Mouse (Mus musculus) right cerebral cortex, postnatal 4 days (tissue): Measurements from ENCODE around the gene Rnf114.

ENCODE experiments used
- DNase-seq: peaks from one replicate; pipeline ENCODE4 v3.0.0-alpha.2; 2022

Gene Rnf114

DNA sequence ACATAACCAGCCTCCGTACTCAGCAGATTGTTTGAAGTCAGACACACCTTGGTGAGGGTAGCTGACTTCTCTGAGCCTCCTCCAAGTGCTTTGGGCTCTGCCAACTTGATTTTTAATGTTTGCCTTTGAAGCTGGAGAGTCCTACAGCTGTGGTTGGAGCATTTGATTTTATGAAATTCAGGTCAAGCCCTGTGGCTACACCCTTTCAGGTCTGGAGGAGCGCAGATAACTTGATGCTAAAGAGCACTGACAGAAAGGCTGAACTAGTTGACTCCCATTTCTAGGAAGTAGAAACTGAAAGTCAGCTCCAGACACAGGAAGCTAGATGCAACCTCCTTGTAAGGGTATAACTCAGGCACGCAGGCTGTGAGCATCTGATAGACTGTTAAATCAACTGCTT, 12.7 kb downstream of the Rnf114 start:
- DNase-seq = no peak

DNA sequence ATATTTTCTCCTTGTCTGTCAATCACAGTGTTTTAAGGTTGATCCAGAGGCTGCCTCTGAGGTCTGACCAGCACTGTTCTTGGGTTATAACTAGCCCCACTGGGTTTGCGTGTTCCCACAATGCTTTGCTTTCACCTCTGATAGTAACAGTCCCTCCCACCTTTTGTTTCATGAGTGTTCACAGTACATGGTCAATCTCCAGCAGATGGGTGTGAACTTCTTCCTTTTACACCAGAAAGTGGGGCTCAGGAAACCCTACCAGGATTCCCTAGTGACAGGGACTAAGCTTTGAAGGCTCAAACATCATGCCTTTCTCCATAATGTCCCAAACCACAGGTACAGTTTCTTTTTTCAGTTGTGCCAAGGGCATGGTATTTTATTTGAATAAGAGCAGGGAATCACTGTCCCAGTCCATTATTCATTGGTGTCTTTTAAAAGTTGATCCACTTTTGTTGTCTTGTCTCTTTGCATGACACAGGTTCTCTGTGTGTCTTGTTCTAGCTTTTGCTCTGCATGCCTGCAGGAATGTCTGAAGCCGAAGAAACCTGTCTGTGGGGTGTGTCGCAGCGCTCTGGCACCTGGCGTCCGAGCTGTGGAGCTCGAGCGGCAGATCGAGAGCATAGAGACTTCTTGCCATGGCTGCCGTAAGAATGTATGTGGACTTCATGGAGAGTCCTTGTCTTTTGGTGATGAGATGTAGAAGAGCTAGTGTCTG, 14.3 kb downstream of the Rnf114 start:
- DNase-seq = no peak

DNA sequence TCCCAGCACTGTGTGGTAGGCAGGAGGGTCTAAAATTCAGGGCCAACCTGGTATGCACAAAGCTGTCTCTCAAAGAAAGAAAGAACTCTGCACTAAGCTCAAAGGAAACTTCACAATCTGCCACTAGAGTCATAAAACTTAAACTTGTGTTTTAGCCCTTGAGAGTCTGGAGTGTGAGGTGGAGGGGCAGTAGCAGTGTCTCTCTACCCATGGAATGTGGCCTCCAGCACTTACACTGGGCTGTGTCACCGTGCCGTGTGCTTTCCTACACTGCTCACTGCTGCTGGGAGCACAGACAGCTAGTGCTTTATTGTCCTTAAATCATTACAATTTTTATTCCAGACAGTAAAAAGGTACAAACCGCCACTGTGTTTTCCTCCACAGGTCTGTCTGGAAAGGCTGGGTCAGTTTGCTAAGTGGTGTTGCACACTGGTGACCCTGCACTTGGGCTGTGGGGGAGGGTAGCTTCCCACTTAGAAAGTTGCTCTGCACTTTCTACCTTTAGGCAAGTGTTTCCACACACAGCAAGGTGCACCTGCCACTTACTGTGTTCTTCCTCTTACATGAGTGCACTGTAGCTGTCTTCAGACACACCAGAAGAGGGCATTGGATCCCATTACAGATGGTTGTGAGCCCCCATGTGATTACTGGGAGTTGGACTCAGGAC, 15.4 kb downstream of the Rnf114 start:
- no peak for DNase-seq

DNA sequence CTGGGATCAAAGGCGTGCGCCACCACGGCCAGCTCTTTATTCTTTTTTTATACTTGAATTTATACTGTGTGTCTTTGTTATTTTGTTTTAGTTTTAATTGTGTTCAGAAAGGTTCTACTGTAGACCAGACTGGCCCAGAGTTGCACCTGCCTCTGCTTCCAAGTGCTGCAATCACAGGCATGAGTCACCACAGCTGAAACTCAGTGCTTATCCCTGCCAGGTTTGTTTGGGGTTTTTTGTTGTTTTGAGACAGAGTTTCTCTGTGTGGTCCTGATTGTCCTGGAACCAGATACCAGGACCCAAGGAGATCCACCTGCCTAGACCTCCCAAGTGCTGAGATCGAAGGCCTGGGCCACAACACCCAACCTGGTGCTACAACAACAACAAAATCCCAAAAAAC, 16.1 kb downstream of the Rnf114 start:
- DNase-seq = no peak

DNA sequence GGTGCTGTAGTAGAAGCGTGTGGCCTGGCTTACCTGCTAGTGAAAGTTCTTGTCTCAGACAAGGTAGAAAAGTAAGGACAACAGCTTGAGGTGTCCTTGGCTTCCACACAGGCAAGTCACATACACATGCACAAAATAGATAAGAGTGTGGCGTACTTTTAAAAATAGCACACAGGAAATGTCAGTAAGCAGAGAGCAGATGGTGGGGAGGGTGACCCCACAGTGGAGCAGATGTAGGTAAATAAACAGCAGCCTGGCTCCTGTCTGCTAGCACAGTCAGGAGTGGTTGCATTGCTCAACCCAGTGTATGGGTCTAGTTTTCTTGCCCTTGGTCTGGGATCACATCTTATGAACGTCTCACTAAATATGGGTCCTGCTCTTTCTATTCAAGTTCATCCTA, 18.0 kb downstream of the Rnf114 start:
- DNase-seq = no peak

DNA sequence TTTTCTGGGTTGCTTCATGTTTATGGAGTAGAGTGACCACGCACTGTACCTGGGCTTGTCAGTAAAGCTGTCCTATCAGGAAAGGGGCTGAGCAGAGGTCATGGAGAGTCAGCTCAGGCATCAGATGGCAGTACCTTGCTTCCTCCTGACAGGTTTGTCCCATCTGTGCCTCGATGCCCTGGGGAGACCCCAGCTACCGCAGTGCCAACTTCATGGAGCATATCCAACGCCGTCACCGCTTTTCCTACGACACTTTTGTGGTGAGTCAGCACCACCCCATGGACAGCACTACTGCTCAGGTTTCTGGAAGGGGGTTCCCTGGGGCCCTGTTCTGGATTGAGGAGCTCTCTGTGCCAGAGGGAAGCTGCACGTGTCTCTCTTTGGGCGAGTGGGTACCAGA, 19.9 kb downstream of the Rnf114 start:
- DNase-seq = no peak

DNA sequence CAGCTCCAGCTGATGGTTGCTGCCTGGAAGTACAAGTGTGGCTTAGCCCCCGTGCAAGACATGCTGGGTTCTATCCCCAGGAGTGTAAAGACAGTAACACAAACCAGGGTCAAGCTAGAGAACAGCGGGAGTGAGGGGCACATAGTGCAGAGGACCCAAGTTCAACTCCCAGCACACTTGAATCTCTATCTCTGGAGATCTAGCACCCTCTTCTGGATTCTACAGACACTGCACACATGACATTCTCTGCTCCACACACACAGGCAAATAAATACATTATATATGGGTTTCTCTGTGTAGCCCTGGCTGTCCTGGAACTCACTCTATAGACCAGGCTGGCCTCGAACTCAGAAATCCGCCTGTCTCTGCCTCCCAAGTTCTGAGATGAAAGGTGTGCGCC, 20.5 kb downstream of the Rnf114 start:
- DNase-seq = no peak

DNA sequence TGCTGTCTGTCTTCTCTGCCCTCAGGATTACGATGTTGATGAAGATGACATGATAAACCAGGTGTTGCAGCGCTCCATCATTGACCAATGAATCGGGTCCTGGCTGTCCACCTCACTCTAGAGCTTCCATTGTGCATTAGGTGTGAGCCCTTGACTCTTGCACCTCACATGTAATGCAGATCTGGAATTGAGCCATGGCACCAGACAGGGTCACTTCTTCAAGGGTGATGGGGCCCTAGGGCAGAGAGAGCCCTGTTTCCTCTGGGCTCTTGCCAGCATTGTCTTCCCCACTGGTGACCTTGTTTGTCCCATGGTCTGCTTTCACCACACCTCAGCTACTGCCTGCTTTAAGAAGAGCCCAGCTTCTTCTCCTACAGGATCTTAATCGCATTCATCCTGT, 22.2 kb downstream of the Rnf114 start:
- no peak for DNase-seq

DNA sequence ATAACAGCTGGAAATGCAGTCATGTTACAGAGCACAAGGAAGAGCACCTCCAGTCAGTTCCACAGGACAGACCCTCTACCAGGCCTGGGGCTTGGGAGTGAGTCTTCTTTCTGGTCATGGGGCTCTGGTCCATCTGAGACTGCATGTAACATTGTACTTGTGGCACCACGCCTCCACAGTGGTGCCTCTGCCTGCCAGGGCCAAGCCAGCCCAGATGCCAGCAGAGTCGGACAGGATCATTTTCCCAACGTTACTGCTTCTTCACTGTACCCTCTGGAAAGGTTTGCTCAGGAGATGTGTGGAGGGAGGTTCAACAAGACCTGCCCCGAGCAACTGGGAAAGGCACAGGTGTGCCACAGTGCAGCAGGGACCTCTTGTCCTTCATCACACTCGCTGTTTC, 23.2 kb downstream of the Rnf114 start:
- no peak for DNase-seq

DNA sequence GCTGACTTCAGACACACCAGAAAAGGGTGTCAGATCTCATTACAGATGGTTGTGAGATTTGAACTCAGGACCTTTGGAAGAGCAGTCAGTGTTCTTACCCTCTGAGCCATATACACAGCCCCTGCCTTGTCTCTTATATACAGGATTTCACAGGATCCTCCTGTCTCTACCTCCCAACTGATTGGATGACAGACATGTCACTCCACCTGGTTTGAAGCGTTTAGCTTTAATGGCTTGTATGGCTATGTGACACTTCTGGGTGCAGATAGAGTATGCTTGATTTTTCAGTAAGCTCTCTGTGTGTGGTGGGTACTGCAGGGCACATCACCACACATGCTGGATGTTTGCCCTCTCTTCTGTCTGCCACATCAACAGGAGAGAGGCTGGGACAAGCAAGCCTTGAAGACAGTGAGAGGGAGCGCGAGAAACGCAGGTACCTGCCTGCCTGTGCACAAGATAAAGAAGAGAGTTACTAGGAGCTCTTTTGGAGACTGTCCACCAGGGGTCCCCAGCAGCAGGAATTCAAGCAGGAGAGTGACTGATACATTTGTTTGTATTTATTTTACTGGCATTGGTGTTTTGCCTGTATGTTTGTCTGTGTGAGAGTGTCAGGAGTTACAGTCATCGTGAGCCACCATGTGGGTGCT, 27.3 kb downstream of the Rnf114 start:
- no peak for DNase-seq

DNA sequence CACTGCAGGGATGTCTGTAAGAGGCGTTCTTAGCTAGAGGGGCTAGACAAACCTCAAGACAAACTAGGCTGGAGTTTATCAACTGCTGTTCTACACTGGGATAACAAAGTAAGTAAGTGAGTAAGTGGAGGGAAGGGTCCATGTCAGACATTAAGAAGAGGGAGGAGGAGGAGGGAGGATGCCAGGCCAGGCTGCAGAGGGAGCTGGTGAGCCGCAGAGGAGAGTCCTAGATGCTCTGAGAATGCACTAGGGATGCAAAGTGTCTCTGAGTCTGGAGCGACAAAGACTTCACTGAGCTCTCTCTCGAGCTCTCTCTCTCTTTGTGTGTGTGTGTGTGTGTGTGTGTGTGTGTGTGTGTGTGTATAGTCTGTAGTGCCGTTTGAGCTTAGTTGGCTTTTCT, 35.8 kb downstream of the Rnf114 start:
- DNase-seq = peak; percentile 33

DNA sequence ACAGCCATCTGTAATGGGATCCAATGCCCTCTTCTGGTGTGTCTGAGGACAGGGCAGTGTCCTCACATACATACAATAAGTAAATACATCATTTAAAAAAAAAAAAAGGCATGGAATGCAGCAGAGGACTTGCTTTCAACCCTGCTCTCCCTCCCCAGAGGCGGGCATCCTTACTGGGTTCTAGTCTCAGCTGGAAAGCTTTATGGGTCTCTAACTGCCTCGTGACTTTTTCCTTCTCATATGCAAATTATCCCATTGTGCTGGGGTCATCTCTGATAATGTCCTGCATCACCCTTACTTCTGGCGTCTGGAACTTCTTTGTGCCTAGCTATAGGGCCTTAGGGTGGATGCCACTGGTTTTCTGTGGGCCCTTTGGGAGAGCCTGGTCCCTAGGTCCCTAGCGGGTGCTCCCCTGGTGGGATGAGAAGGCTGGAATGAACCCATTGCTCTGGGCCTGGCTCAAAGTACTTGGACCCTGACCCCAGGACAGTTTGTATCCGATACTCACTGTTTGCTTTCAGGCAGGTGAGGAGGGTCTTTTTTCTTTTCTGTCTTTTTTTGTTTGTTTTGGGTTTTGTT, 37.6 kb downstream of the Rnf114 start:
- no peak for DNase-seq

DNA sequence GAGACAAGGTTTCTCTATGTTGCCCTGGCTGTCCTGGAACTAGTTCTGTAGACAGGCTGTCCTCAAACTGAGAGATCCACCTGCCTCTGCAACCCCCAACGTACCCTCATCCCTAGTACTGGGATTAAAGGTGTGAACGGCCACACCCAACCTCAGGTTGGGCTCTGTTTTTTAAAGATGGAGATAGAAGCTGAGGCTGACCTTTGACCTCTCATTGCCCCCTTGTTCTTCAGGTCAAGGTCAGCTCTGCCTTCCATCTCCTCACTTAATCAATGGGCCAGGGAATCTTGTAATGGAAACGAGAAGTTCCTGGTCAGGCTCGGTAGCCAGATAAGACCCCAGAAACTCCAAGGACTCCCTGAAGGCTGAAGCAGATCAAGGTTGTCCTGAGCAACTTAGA, 38.1 kb downstream of the Rnf114 start:
- no peak for DNase-seq

DNA sequence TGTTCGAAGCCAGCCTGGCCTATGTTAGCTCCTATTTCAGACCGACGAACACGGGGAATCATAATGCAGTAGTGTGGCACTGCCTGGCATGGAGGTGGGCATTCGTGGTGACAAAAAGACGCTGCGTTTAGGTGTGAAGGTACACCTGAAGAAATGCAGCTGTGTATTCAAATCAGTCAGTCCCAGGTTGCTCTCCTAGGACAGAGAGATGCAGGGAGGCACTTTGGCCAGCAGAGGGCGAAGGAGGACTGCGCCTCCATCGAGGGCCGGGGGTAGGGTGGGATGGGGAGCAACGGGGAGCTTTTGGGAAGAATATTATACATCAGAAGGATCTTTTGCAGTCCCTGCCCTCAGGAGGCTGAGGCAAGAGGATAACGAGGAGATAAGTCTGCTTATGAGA, 39.7 kb downstream of the Rnf114 start:
- DNase-seq = peak; percentile 66

DNA sequence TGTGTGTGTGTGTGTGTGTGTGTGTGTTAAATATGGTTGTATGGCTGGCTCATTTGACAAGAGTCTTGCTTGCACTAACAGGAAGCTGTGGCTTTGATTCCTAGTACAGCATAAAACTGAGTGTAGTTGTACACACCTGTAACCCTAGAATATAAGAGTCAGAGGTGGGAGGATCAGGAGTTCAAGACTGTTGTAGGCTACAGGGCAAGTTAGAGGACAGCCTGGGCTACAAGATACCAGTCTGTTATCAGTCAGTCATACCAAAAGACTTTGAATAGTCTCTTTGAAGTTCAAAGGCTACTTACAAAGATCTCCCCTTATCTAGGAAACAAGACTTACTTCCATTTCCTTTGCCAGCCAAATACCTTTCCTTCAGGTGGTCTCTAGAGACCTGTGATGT, 41.4 kb downstream of the Rnf114 start:
- no peak for DNase-seq

DNA sequence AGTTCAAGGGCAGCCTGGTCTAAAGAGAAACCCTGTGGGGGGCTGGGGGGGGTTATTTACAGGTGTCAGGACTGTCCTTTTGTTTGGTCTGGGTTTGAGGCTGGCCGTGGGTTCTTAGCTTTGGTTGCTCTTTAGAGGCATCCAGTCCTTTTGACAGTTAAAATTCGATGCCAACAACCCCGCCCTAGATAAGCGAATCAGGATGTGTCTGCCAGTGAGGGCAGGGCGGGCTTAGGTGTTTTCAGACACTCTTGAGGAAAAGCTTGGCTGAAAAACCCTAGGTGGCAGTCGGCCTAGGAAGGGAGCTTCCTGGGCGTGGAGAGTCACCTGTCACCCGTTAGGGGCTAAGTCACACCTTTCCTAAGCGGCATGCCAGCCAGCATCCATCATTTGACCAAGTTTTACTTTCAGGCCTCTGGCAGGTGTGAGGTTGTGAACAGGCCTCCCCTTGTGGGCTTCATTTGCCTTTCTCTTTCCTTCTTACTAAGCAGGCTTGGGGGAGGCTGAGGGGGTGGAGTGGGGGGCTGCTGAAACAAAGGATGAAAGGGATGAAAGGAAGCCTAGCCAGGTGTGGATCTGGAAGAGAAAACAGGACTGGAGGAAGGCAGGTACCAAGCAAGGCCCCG, 44.0 kb downstream of the Rnf114 start:
- DNase-seq = no peak

DNA sequence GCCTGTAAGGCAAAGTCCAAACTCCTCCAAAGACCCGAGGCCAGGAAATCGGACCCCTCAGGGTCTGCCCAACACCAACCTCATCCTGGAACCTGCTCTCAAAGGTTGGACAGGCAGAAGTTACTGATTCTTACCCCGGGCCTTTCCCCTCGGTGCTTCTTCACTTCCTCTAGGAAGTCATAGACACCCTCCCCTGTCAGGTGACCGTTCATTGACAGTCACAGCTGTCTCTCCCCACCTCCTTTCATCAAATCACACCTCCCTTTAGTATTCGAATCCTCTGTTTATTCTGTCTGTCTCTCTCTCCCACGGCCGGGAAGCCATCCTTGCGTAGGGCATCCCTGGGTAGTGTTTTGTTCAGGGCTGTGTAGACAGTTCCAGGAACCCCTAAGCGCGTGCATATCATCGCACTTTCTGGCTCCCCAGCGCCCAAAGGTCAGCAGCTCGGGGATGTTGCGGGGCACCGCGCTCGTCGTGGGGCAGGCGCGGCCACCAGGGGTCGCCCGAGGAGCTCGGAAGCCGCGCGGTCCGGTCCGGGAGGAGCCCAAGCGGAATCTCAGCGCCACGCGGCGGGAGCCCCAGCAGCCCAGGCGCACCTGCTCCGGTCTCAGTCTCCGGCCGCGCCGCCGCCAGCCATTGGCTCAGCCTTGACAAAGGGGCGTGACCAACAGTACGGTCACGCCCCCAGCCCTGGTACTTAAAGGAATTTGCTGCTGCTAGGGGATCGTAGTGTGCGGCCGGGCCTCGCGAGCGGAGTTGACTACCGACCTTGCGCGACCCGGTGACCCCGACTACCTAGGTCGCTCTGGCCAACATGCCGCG, 45.2 kb downstream of the Rnf114 start, which contains the start of gene Snai1:
Gene Snai1 (plus strand): TSS at position 720 of the 822 bp plus-strand sequence.
- peak; percentile 83 for DNase-seq

DNA sequence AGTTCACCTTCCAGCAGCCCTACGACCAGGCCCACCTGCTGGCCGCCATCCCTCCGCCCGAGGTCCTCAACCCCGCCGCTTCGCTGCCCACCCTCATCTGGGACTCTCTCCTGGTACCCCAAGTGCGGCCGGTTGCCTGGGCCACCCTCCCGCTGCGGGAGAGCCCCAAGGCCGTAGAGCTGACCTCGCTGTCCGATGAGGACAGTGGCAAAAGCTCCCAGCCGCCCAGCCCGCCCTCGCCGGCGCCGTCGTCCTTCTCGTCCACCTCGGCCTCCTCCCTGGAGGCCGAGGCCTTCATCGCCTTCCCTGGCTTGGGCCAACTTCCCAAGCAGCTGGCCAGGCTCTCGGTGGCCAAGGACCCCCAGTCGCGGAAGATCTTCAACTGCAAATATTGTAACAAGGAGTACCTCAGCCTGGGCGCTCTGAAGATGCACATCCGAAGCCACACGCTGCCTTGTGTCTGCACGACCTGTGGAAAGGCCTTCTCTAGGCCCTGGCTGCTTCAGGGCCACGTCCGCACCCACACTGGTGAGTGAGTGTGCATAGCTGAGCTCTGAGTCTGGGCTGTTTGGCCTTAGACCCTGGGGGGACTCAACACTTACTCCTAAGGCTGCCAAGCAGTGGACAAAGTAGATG, 46.3 kb downstream of the Rnf114 start:
- DNase-seq = no peak

DNA sequence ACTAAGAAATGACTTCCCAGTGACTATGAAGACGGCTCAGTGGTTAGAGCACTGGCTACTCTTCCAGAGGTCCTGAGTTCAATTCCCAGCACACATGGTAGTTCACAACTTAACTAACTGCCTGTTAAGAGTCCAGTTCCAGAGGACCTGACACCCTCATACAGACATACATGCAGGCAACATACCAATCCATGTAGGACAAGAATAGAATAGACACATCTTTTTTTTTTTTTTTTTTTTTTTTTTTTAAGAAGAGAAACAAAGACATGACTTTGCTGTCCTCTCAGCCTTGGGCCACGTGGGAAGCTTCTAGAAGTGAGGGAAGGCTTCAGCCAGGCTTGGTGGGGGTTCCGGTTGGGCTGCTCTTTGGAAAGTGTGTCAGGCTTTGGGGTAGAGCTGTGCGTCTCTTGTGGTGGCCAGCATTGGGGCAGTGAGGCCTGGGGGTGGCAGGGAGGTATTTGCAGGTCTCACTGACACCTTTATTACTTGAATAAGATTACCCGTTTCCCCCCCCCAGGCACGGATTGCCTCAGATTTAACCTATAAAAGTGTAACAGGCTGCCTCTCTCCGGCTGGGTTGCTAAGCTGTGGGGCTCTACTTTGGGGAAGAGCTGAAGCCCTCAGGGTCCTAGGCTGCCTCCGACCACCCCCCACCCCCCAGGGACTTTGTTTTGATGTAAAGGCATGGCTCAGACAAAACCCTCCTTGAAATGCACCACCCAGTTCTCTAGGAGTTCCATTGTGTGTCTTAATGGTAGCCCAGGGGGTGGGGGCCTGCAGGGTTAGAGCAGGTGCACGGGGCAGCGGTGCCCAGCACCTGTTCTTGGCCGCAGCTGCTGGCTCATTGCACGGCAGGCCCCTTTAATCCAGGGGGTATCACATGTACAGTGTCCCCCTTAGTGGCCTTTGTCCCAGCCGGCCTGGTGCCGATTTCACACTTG, 47.4 kb downstream of the Rnf114 start:
- no peak for DNase-seq

DNA sequence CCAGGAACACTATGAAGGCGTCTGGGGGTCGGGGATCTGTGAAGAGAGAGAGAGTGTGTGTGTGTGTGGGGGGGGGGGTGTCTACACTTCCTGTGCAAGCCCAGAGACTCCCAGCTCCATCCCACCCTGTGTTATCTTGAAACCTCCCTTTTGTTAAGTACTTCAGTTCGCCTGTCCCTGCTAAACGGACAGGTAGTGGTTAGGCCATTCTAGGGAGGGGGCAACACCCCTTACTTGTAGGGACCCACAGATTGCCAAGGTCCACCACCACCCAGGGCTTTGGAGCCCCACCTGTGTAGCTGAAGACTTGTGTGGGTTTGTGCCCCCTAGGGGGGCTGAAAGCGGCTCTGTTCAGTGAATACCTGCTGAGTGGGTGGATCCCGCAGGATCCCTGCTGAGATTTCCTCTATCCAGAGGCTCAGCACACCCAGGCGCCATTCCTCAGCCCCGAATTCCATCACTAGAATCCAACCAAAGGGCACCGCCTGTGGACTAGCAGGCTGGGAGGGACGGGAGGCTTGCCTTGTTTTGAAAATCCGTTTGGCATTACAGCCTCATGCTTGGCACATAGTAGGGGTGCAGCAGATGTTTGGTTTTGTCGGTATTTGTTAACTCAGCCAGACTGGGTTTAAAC, 48.1 kb downstream of the Rnf114 start:
- no peak for DNase-seq
